Mouse (Mus musculus) megakaryocyte progenitor cell, adult 5-6 weeks (primary cell): ENCODE results near the gene Nap1l5. TPM values are rescaled to one million over a fixed set of nuclear protein-coding genes. Genes with fewer than 3 reads are reported as not detected.
A peak's percentile ranks its signal among the peaks of the same experiment; 100 is the strongest.

ENCODE experiments used
- ATAC-seq: replicated peaks from 2 replicates; pipeline ENCODE4 v1.8.0; 2016; ENCODE audit warnings: mild to moderate bottlenecking, moderate TSS enrichment, inconsistent platforms; ENCODE audit not compliant: poor library complexity
- total RNA-seq, 2 experiments: library from RNA; stranded (forward) in 1 of 2; stranded (reverse) in 1 of 2; fragments of 157-497, 149-512 nt in 1 of 2; fragments of 200-1000 nt in 1 of 2; gene quantifications; 2 replicates each; pipeline versions ENCODE4 v1.2.3 to v1.2.4; 2015 to 2017

The Nap1l5 gene
- not detected in 2 replicates for total RNA-seq (2015)
- total RNA-seq (2017): not detected in 2 replicates

DNA sequence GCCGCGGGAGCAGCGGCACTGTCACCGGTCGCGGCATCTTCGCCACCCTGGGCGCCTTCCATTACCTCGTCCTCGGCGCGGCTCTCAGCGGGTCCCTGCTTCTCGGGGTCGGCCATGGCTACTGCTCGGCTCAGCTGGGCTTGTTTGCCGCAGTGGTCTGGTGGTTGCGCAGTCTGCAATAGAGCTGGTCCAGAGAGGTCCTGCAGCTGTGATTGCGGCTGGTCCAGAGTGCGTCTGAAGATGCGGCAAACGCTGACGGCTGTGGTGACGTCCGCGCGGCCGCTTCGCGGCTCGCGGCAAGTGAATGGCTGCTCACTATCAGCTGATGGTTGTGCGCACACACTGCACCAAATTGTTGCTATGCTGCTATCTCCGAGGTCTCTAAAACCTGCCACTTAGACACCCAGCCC, at the start of gene Nap1l5:
Gene Nap1l5, minus strand, starts transcription at position 225 of the 410 bp plus-strand sequence.
- peak; percentile 64 for ATAC-seq

GRCm38 (mm10) chr6:58951128-58951992, 44.5 kb upstream of the Nap1l5 start:
- no peak for ATAC-seq

DNA sequence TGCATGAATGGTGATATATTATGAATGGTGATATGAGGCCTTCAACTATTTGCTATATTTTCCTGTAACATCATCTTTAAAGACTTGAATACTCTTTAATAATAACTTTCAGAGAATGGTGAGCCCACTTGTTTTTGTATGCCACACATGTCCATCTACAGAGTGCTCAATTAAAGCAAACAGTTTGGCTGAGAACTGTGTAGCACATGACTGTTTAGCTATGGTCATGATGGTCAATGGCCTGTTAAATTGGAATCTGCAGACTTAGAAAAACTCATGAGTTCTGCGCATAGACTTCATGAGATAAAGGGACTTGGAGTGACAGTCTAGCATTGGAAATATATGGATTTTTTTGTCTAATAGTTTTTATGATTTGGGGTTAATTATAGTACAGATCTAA, 43.5 kb upstream of the Nap1l5 start:
- ATAC-seq: no peak

- ATAC-seq: no peak
These were observed 40.0 kb upstream of the Nap1l5 start for GRCm38 (mm10) chr6:58946840-58947239.

DNA sequence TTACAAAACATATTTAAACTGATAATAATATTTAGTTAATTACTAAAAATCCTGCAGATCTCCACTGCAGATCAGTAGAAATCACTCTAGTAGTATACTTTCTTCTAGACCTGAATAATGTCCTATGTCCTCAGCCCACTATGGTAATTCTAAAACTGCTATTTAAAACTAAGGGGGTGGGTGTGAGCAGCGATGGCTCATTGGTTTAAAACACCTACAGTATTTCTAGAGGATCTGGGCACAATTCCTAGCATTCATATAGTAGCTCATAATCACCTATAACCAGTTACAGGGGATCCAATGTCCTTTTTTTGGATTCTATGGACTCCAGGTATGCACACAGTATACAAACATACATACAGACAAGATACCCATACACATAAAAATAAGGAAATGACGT, 39.4 kb upstream of the Nap1l5 start:
- ATAC-seq: no peak

- ATAC-seq: 0 out of 2 replicates have a peak, but pooled peaks have one; percentile 9
These were observed 37.1 kb upstream of the Nap1l5 start for GRCm38 (mm10) chr6:58943958-58944357.

- no peak for ATAC-seq
These were observed 35.4 kb upstream of the Nap1l5 start for GRCm38 (mm10) chr6:58942276-58942675.

GRCm38 (mm10) chr6:58937726-58938125, 30.9 kb upstream of the Nap1l5 start:
- no peak for ATAC-seq

GRCm38 (mm10) chr6:58934144-58934543, 27.3 kb upstream of the Nap1l5 start:
- no peak for ATAC-seq

- ATAC-seq: no peak
These were observed 26.5 kb upstream of the Nap1l5 start for GRCm38 (mm10) chr6:58933189-58933913.

- ATAC-seq: no peak
These were observed 25.8 kb upstream of the Nap1l5 start for GRCm38 (mm10) chr6:58932515-58933188.

DNA sequence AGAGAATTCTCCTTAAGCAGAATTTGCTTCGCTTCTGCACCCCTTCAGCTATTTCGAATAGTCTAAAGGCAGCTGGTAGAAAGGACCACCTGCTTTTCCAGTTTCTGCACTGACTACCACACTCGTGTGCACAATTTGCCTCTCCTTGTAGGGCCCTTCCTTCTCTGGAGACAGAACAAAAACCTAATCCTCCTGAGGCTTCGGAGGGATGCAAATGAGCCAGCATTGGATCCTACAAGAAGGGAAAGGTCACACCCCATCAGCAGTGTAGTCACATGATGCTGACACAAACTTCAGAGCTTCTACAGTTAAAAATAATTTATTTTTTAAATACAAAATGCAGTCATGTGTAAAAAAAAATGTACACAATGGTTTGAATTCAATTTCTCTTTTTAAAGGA, 24.3 kb upstream of the Nap1l5 start:
- ATAC-seq: no peak

DNA sequence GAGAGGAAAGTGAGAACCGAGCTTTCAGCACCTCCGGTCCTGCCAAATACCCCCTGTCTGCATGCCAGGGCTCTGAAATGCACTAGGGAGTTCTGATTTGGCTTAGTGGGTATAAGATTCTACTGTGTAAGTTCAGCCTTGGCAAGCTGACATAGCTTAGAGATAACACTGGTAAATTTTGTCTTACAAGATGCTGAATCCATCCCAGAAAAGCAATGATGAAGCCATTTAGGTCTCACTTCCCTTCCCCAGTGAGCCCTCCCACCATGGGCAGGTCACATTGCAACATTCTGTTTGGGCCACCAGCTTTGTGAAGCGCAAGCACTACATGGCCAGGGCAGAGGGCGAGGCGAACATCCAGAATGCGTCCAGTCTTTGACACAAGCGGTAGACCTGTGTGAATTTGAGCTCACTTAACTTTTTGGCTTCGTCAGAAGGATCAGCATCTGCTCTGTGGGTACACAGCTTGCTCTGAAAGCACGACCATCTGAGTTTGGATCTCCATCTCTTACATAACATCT, 23.1 kb upstream of the Nap1l5 start:
- peak; percentile 55 for ATAC-seq

GRCm38 (mm10) chr6:58927881-58928280, 21.0 kb upstream of the Nap1l5 start:
- ATAC-seq: no peak

DNA sequence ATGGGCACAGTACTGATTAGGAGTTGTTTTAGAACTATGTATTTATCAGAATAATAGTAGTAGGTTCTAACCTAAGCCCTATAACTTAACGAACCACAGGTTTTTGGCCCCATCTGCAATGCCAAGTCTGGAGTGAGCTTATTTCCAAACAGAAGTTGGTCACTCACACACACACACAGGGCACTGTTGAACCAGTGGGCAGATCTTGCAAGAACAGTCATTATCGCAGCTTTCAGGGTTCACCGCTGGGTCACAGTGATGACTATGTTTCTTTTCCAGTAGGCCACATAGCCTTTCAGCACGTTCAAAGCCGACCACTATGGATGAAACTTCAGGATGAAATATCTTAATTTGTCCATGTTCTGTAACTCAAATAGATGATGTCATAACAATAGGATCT, 15.6 kb upstream of the Nap1l5 start:
- ATAC-seq: no peak

DNA sequence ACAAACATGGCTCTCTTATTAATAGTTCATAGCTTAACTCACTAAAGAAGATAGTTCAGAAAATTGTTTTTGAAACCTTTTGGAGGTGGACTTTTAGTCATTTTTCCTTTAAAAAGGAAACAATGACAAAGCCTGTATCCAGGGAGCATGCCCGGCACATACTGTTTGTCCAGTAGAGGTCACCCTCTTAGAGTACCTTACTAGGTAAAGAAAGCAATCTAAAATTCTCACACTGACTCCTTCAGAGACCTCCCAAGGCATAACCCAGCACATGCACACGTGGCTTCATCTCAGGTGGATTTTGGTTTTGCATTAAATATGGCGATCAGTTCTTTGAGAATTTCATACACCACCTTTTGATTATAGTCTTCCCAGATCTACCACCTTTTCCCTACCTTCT, 14.7 kb upstream of the Nap1l5 start:
- ATAC-seq: peak; percentile 59

GRCm38 (mm10) chr6:58920735-58921134, 13.9 kb upstream of the Nap1l5 start:
- no peak for ATAC-seq

DNA sequence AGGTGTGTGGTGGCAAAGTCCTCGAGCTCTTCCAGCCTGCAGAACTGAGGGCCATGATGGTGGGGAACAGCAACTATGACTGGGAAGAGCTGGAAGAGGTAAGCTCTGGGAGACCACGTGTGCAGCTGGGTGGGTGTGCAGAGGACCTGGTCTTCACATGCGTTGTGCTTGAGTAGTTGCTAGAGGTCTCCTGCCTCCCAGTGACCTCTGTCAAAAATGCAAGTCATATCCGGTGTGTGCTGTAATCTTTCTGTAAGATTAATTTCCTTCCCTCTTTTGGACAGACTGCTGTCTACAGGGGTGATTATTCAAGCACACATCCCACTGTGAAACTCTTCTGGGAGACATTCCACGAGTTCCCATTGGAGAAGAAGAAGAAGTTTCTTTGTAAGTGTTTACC, 9.6 kb upstream of the Nap1l5 start:
- ATAC-seq: peak; percentile 97

- no peak for ATAC-seq
These were observed 7.1 kb upstream of the Nap1l5 start for GRCm38 (mm10) chr6:58913971-58914370.

DNA sequence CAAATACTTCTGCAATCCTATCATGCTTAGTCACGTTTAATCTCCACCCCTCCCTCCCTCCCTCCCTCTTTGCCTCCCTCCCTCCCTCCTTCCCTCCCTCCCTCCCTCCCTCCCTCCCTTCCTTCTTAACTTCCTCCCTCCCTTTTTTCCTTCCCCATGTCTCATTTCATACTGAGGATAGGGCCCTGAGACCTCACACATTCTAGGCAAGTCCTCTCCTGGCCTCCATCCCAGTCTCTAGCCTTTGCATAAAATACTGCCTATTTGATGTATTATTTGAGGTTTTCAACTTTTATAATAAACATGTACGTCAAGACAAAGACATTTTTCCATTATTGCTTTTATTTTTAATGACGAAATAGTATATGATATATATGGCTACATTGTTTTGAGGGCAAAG, 6.7 kb upstream of the Nap1l5 start:
- ATAC-seq: no peak

- ATAC-seq: no peak
These were observed 6.0 kb upstream of the Nap1l5 start for GRCm38 (mm10) chr6:58912842-58913241.
